Mouse (Mus musculus) limb, embryonic 10.5 days (tissue): Measurements from ENCODE around the gene Ppfia4. TPM values are rescaled to one million over a fixed set of nuclear protein-coding genes. Genes with fewer than 3 reads are reported as not detected.

Experiments
- DNase-seq: peaks from one replicate; pipeline ENCODE4 v3.0.0-alpha.2; 2017; ENCODE audit warnings: low spot score
- H3K27ac ChIP-seq: fragments of 300-500 bp; sonication (generic); 2 replicates; pipeline ENCODE4 v1.5.1; 2016; ENCODE audit warnings: mild to moderate bottlenecking
- H3K27me3 ChIP-seq: fragments of 300-500 bp; sonication (generic); 2 replicates; pipeline ENCODE4 v1.6.1; 2016; ENCODE audit warnings: low read depth, mild to moderate bottlenecking; ENCODE audit not compliant: poor library complexity, severe bottlenecking
- H3K36me3 ChIP-seq: fragments of 300-500 bp; sonication (generic); 2 replicates; pipeline ENCODE4 v1.6.1; 2016; ENCODE audit warnings: mild to moderate bottlenecking, moderate library complexity
- H3K4me1 ChIP-seq: fragments of 300-500 bp; sonication (generic); 2 replicates; pipeline ENCODE4 v1.6.1; 2016
- H3K4me3 ChIP-seq: fragments of 300-500 bp; sonication (generic); 2 replicates; pipeline ENCODE4 v1.5.1; 2016; ENCODE audit warnings: mild to moderate bottlenecking, moderate library complexity
- H3K9me3 ChIP-seq: fragments of 300-500 bp; sonication (generic); replicated peaks from 2 replicates; pipeline ENCODE4 v1.6.1; 2016; ENCODE audit warnings: mild to moderate bottlenecking
- whole genome bisulfite sequencing: fragments of 180-500 bp; shearing (Covaris S2); methylation state at CpG from one replicate; pipeline ENCODE4 v1.1.7; 2016; 5-methylcytosine and 5-hydroxymethylcytosine counted together
- polyA plus RNA-seq: library from polyadenylated mRNA; unstranded; fragments of >200 nt; fragmentation: Nextera tagmentation; extraction: Ambion mirVana; gene quantifications from 2 replicates; pipeline ENCODE4 v1.2.1, GENCODE M21; 2016

Gene Ppfia4
- polyA plus RNA-seq, 1 experiment from 2014 or later: 2.3 TPM

GRCm38 (mm10) chr1:134347791-134348190 is 15.1 kb upstream of the Ppfia4 start:
- Histone ChIP-seq H3K9me3 (no peaks in the 10 kb centered on the region), H3K36me3 (peaks cover 69% of the 10 kb centered on the region), H3K4me3 (no peak overlapping the region), H3K4me1 (peaks cover 15% of the 10 kb centered on the region), H3K27ac (no peak overlapping the region), H3K27me3 (no peaks in the 10 kb centered on the region)
- no peak for DNase-seq
- 90% methylated on average over 9 of the region's 9 CpGs for WGBS

- Histone ChIP-seq H3K9me3 (no peaks in the 10 kb centered on the region), H3K4me3 (peak overlapping the region; percentile 58; the same call in 1 of the 2 replicates), H3K36me3 (peaks cover 41% of the 10 kb centered on the region), H3K4me1 (peaks cover 15% of the 10 kb centered on the region), H3K27me3 (no peaks in the 10 kb centered on the region), H3K27ac (peak overlapping the region; percentile 72)
- DNase-seq: peak; percentile 22
- 76% methylated on average over 4 of the region's 4 CpGs for WGBS
Measured at GRCm38 (mm10) chr1:134345075-134345474, 12.3 kb upstream of the Ppfia4 start.

DNA sequence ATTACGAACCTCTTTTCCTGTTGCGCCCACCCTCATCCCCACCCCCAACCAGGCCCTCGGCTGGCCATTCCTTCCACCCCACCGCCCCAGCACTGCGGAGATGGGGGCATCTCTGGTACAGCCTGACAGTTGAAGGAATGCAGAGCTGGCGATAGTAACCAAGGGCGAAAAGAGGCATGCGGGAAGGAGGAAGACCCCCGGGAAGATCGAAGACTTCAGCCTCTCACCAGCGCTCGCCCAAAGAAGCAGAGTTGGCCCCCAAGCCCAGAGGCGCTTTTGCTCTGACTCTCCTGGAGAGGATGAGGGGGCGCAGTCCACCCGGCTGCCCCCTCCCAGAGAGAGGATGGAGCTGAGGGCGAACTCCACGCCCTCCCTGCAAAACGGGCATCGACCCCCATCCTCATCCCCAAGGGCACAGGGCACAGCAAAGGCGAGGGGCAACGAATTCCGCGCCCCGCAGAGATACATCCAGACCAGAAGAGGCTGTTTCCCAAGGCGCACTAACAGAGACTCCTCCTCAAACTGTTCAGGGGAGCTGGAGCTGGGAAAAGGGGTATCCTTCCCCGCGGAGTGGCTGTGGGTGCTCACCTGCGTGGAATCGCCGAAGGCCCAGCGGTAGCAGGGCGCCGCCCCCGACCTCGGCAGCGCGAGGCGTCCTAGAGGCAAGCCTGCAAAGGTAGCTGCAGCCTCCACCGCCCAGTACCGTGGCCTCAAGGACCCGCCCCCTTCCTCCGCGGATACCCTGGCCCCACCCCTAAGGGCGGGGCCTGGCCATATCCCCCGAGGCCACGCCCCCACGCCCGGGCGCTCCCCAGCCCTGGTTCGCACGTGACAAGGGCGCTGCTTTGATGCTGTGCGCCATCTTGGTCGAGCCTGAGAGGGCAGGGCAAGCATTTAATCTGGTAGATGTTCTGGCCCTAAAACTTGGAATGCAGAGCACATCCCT is 11.6 kb upstream of the Ppfia4 start:
- peak overlapping the region; percentile 58 for H3K4me3 ChIP-seq
- no peaks in the 10 kb centered on the region for H3K27me3 ChIP-seq
- H3K36me3 ChIP-seq: peaks cover 33% of the 10 kb centered on the region
- H3K4me1 ChIP-seq: peaks cover 15% of the 10 kb centered on the region
- under 1% methylated on average over 54 of the region's 54 CpGs for WGBS
- H3K9me3 ChIP-seq: no peaks in the 10 kb centered on the region
- H3K27ac ChIP-seq: peak overlapping the region; percentile 72
- peak; percentile 97 for DNase-seq

- 8% methylated on average over 2 of the region's 2 CpGs for WGBS
- H3K4me3 ChIP-seq: peak overlapping the region; percentile 58
- DNase-seq: no peak
Measured at GRCm38 (mm10) chr1:134343567-134343966, 10.8 kb upstream of the Ppfia4 start.

DNA sequence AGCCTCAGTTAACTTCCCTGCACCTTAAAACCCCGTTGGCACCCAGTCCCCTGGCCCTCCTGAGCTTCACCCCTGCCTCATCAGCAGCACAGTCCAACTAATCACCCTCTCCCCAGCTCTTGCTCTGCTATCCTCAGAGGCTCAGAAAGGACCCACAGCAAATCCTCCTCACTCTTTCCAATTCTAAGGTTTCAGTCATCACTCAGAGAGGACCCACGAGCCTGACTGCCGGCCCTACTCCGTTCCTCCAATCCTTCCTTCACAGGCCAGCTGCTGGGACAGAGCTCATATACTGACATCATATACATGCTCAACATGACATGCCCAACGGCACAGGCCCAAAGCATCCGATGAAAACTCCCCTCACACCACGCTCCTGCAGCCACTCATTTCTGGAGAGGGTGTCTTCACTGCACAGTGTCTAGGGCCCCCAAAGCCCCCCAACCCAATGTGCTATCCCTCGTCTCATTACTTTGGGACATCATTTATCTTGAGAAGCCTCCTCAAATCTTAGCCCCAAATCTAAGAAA is 10.1 kb upstream of the Ppfia4 start:
- H3K4me3 ChIP-seq: no peak overlapping the region
- peak; percentile 27 for DNase-seq
- H3K36me3 ChIP-seq: peaks cover 23% of the 10 kb centered on the region
- no peaks in the 10 kb centered on the region for H3K27me3 ChIP-seq
- no peaks in the 10 kb centered on the region for H3K9me3 ChIP-seq
- H3K4me1 ChIP-seq: peaks cover 15% of the 10 kb centered on the region
- WGBS: 84% methylated on average over 8 of the region's 8 CpGs
- H3K27ac ChIP-seq: no peak overlapping the region

More at GRCm38 (mm10) chr1:134343567-134343966, 10.8 kb upstream of the Ppfia4 start:
- Histone ChIP-seq H3K36me3 (peaks cover 29% of the 10 kb centered on the region), H3K27ac (no peak overlapping the region; the same call in 1 of the 2 replicates), H3K27me3 (no peaks in the 10 kb centered on the region), H3K9me3 (no peaks in the 10 kb centered on the region), H3K4me1 (peaks cover 15% of the 10 kb centered on the region)

GRCm38 (mm10) chr1:134342278-134342664 is 9.5 kb upstream of the Ppfia4 start:
- H3K4me3 ChIP-seq: no peak overlapping the region
- no peaks in the 10 kb centered on the region for H3K9me3 ChIP-seq
- 68% methylated on average over 2 of the region's 2 CpGs for WGBS
- H3K4me1 ChIP-seq: peaks cover 15% of the 10 kb centered on the region
- peaks cover 17% of the 10 kb centered on the region for H3K36me3 ChIP-seq
- peak; percentile 25 for DNase-seq
- H3K27me3 ChIP-seq: no peaks in the 10 kb centered on the region
- H3K27ac ChIP-seq: no peak overlapping the region

DNA sequence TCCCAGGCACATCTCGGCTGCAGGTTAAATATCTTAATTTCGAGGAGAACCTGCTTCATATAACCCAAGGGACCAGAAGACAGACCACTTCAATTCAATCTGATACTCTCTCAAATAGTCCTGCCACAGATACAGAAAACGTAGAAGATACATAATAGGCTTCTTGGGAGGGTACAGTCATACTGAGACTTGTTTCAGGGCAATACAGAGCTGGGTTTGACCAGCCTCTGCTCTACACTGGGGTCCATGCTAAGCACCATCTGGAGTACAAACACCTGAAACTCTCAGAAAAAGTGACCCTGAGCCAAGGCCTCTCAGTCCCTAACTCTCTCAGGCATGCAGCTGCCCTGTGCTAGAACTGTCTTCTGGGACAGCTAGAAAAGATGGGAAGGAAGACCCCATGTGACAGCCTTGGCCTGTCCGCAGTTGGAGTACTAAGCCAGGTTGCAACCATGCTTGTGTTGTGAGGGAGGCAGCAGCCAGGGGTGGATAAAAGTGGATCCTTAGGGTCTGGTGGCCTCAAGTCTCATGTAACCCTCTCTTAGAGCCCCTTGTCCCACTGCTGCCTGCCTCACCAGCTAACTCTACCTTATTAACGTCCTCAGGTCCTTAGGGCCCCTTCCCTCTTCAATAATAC is 9.0 kb upstream of the Ppfia4 start:
- Histone ChIP-seq H3K27ac (no peak overlapping the region), H3K27me3 (no peaks in the 10 kb centered on the region), H3K4me3 (no peak overlapping the region), H3K36me3 (peaks cover 12% of the 10 kb centered on the region), H3K4me1 (peaks cover 15% of the 10 kb centered on the region), H3K9me3 (no peaks in the 10 kb centered on the region)
- DNase-seq: peak; percentile 21
- WGBS: 82% methylated on average over 5 of the region's 5 CpGs

DNA sequence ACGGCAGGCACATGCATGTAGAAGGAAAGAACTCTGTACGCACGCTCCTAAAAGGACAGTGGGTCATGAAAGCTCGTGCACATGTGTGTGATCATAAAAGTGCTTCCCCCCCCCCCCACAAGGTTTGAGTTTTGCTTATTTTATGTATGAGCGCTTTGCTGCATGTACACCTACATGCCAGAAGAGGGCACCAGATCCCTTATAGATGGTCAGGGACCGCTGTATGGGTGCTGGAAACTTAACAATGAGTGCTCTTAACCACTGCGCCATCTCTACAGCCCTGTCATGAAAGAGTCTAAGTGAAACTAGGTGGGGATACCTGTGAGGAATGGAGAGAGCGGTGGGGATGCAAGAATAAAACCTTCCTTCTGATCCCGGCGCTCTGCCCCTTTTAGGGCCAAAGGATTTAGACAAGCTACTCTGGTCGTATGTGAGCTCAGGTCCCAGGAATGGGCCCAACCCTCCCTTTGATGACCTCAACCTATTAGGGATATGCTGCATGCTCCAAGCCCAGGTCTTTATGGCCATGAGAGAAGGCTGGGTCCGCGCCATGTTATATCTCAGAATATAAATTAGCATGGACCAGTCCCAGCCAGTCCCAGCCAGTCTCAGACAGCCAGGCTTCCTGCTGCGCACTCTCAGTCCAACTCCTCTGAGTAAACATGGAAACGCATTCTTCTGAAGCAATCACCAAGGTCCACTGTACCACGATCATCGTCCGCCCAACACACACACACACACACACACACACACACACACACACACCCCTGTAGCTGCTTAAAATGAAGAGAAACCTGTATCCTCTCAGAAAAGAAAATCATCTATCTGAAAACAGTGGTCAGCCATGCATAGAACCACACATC is 7.3 kb upstream of the Ppfia4 start:
- WGBS: 95% methylated on average over 18 of the region's 18 CpGs
- no peak overlapping the region for H3K27ac ChIP-seq
- no peak overlapping the region for H3K4me3 ChIP-seq
- no peaks in the 10 kb centered on the region for H3K27me3 ChIP-seq
- H3K36me3 ChIP-seq: no peaks in the 10 kb centered on the region
- peak; percentile 25 for DNase-seq
- H3K9me3 ChIP-seq: no peaks in the 10 kb centered on the region
- H3K4me1 ChIP-seq: peaks cover 23% of the 10 kb centered on the region

- 91% methylated on average over 7 of the region's 7 CpGs for WGBS
- no peaks in the 10 kb centered on the region for H3K27me3 ChIP-seq
- H3K27ac ChIP-seq: no peak overlapping the region
- H3K36me3 ChIP-seq: no peaks in the 10 kb centered on the region
- no peaks in the 10 kb centered on the region for H3K9me3 ChIP-seq
- peaks cover 16% of the 10 kb centered on the region for H3K4me1 ChIP-seq
- DNase-seq: no peak
- no peak overlapping the region for H3K4me3 ChIP-seq
Measured at GRCm38 (mm10) chr1:134339162-134339561, 6.4 kb upstream of the Ppfia4 start.

GRCm38 (mm10) chr1:134336958-134337710 is 4.4 kb upstream of the Ppfia4 start:
- Histone ChIP-seq H3K27ac (no peak overlapping the region), H3K4me3 (no peak overlapping the region), H3K4me1 (peaks cover 16% of the 10 kb centered on the region; the same call in 1 of the 2 replicates), H3K36me3 (no peaks in the 10 kb centered on the region), H3K9me3 (no peaks in the 10 kb centered on the region), H3K27me3 (no peaks in the 10 kb centered on the region)
- DNase-seq: no peak
- WGBS: 86% methylated on average over 11 of the region's 11 CpGs

DNA sequence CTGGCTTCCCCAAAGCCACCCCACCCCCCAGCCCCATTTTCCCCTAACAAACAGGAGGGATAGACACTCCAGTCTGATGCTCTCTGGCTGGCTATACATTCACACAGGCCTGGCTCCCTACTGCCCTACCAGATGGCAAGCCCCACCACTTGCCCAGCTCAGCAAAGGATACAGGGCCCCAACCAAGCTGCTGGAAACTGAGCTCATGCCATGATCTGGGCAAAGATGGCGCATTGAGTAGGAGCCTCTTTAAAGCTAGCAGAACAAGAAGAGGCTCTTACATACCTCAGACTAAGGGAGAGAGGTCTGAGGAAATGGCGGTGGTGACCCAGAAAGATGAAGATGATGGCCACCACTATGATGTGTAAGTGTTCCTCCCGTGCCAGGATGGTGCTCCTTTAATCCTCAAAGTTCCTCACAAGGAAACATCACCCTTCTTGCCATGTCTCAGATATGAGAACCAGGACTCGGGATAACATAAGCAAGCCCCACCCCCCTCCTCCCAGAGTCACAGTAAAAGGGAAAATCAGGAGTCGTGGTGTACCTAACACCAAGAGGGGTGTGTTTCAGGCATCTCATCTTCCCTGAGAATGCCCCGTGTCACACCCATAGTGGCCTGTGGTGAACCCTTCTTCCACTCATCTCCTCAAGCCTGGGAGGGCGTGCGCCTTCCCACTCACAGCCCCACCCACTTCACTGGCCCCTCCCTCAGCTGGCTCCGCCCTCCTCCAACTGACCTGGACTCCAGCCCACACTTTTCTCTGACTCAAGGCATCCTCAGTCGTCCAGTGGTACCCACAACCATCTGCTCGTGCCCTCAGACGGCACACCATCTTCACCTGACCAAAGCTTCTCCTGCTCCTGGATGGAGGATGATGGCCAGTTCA is 3.4 kb upstream of the Ppfia4 start:
- Histone ChIP-seq H3K4me1 (peaks cover 16% of the 10 kb centered on the region; the same call in 1 of the 2 replicates), H3K27me3 (no peaks in the 10 kb centered on the region), H3K36me3 (no peaks in the 10 kb centered on the region), H3K27ac (no peak overlapping the region), H3K4me3 (no peak overlapping the region), H3K9me3 (no peaks in the 10 kb centered on the region)
- no peak for DNase-seq
- WGBS: 88% methylated on average over 12 of the region's 12 CpGs
